Mouse (Mus musculus): ENCODE results near the gene Rnpep.

DNA sequence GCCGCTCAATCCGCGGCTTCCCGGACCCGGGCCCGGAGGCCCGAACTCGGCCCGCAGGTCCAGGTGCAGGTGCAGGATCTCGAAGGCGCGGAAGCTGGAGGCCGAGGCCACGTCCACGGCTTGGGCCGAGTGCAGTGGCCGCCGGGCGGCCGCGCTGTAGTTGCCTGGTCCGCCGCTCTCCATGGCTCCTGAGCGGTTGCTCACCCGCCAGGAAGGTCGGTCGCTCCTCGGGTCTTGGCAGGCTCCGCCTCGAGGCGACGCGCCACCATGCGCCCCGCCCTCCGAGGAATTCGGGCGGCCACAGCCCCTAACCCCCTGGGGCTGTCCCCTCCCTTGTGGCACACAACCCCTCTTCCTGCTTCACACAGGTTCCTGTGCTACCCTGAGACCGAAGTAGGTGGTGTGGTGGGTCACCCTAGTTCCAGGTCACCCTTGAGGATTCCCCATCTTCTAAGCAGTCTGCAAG, at the start of gene Rnpep:
- TF ChIP-seq BHLHE40 (IDR thresholded peaks at IDR 0.05; ENCODE audit: low read depth, low read length) (no peak), CTCF (conservative IDR thresholded peaks at IDR 0.05 in 1 of 2, IDR thresholded peaks at IDR 0.05 in 1 of 2; ENCODE audit: low read depth in 2 of 2, low read length in 2 of 2) (no peak), ZKSCAN1 (IDR thresholded peaks at IDR 0.05; ENCODE audit: borderline replicate concordance, low read depth, low read length) (no peak), HCFC1 (IDR thresholded peaks at IDR 0.05; ENCODE audit: low read depth, low read length) (no peak), ZC3H11A (IDR thresholded peaks at IDR 0.05; ENCODE audit: low read depth, low read length) (no peak), MAZ (IDR thresholded peaks at IDR 0.05; ENCODE audit: low read depth, low read length) (no peak)

All from CH12.LX (cell line).